Comparison of ENCODE assay signal across 8 mouse cellular contexts in genomic region chr3:130714775-130715568, GRCm38 (mm10). TPM values are rescaled to one million over a fixed set of nuclear protein-coding genes. Genes with fewer than 3 reads are reported as not detected.
DNase-seq lines count a peak whose midpoint lies in the region; ATAC-seq lines count a peak whose summit lies in the region.

No protein-coding gene starts in this region.

- peak; percentile 52 for ATAC-seq in forebrain, embryonic 13.5 days
- ATAC-seq in hindbrain, embryonic 12.5 days (ENCODE audit: low FRiP score): no peak

- H3K36me3 ChIP-seq in forebrain, embryonic 13.5 days (ENCODE audit: poor library complexity, severe bottlenecking): no peaks in the 10 kb centered on the region
- H3K36me3 ChIP-seq in hindbrain, embryonic 12.5 days: no peaks in the 10 kb centered on the region

- peaks cover 6% of the 10 kb centered on the region for H3K4me1 ChIP-seq in forebrain, embryonic 13.5 days
- 0 out of 2 replicates have a peak, but pooled peaks cover 4% of the 10 kb centered on the region for H3K4me1 ChIP-seq in hindbrain, embryonic 12.5 days

- 23% methylated on average over 22 of the region's 22 CpGs for WGBS in forebrain, embryonic 13.5 days
- 22% methylated on average over 22 of the region's 22 CpGs for WGBS in hindbrain, embryonic 12.5 days

- no peaks in the 10 kb centered on the region for H3K27me3 ChIP-seq in forebrain, embryonic 13.5 days
- no peaks in the 10 kb centered on the region for H3K27me3 ChIP-seq in hindbrain, embryonic 12.5 days

- no peak overlapping the region for H3K27ac ChIP-seq in forebrain, embryonic 13.5 days
- no peak overlapping the region for H3K27ac ChIP-seq in hindbrain, embryonic 12.5 days

- H3K4me3 ChIP-seq in forebrain, embryonic 13.5 days: peak overlapping the region; percentile 32
- H3K4me3 ChIP-seq in hindbrain, embryonic 12.5 days: peak overlapping the region; percentile 30

- H3K9me3 ChIP-seq in forebrain, embryonic 13.5 days (replicated peaks): no peaks in the 10 kb centered on the region
- H3K9me3 ChIP-seq in hindbrain, embryonic 12.5 days (replicated peaks): no peaks in the 10 kb centered on the region

- peak overlapping the region; percentile 39; the same call in 1 of the 2 replicates for H3K9ac ChIP-seq in forebrain, embryonic 13.5 days
- no peak overlapping the region for H3K9ac ChIP-seq in hindbrain, embryonic 12.5 days

- peak; percentile 47 for DNase-seq in Muller cell, postnatal 12 days (ENCODE audit: inconsistent ontology term)
- peak; percentile 68 for DNase-seq in c-Kit-positive CD71-positive TER-119-positive erythroid progenitor cells, embryonic 14.5 days (ENCODE audit: low spot score)
- peak; percentile 74 to 83 for DNase-seq in layer of hippocampus, postnatal 10 days (ENCODE audit: low spot score in 2 of 2)
- DNase-seq in lung, postnatal 10 days: peak; percentile 82
- DNase-seq in retina, adult 2 months (ENCODE audit: low read depth, low spot score): peak; percentile 34
- DNase-seq in thymus, postnatal 4 days: peak; percentile 86

- peak overlapping the region; percentile 55 for H3K4me2 ChIP-seq in forebrain, embryonic 13.5 days
- peak overlapping the region; percentile 49 for H3K4me2 ChIP-seq in hindbrain, embryonic 12.5 days (replicated peaks)

RNA-seq across cellular contexts. Expression of gene Ostc, which starts 5.7 kb away (rescaled TPM):
- polyA plus RNA-seq in forebrain, embryonic 13.5 days (2015; fragmentation: Nextera tagmentation; extraction: Ambion mirVana): 281 and 290 TPM in 2 replicates
- 271 and 273 TPM in 2 replicates for polyA plus RNA-seq in hindbrain, embryonic 12.5 days (2016; fragmentation: Nextera tagmentation; extraction: Ambion mirVana)
- total RNA-seq in layer of hippocampus, postnatal 10 days (2021): 10 to 100 TPM; 81.0 to 87.1 TPM

RNA-seq across cellular contexts. Expression of gene Rpl34, which starts 15.2 kb away (rescaled TPM):
- polyA plus RNA-seq in forebrain, embryonic 13.5 days (2015; fragmentation: Nextera tagmentation; extraction: Ambion mirVana): 732 and 770 TPM in 2 replicates
- 479 and 601 TPM in 2 replicates for polyA plus RNA-seq in hindbrain, embryonic 12.5 days (2016; fragmentation: Nextera tagmentation; extraction: Ambion mirVana)
- total RNA-seq in layer of hippocampus, postnatal 10 days (2021): 100 to 1,000 TPM; 355 to 393 TPM

Comparison
In these comparisons a context has a peak if more than half of its experiments do, and no peak if none do; other contexts are left out.
1. DNase-seq: peak in every context shown above with its lines; median percentile 86 in thymus, postnatal 4 days; 82 in lung, postnatal 10 days; 78 in layer of hippocampus, postnatal 10 days; 68 in c-Kit-positive CD71-positive TER-119-positive erythroid progenitor cells, embryonic 14.5 days; 47 in Muller cell, postnatal 12 days; 34 in retina, adult 2 months.